Mouse (Mus musculus) liver, embryonic 12.5 days (tissue): Measurements from ENCODE around the gene Msantd3. TPM values are rescaled to one million over a fixed set of nuclear protein-coding genes. Genes with fewer than 3 reads are reported as not detected.

ENCODE experiments used
- ATAC-seq: fragments of 200-750 bp; cut with Nextera tagmentation; 2 replicates; pipeline ENCODE4 v1.8.0; 2017; ENCODE audit warnings: moderate number of reproducible peaks, mild to moderate bottlenecking, moderate library complexity
- H3K27ac ChIP-seq: fragments of 300-500 bp; sonication (generic); 2 replicates; pipeline ENCODE4 v1.5.1; 2016; ENCODE audit warnings: mild to moderate bottlenecking
- H3K27me3 ChIP-seq: fragments of 300-500 bp; sonication (generic); replicated peaks from 2 replicates; pipeline ENCODE4 v1.6.1; 2016; ENCODE audit warnings: mild to moderate bottlenecking, moderate library complexity
- H3K36me3 ChIP-seq: fragments of 300-500 bp; sonication (generic); 2 replicates; pipeline ENCODE4 v1.6.1; 2016; ENCODE audit warnings: mild to moderate bottlenecking, moderate library complexity
- H3K4me1 ChIP-seq: fragments of 300-500 bp; sonication (generic); 2 replicates; pipeline ENCODE4 v1.6.1; 2016
- H3K4me2 ChIP-seq: fragments of 300-500 bp; sonication (generic); 2 replicates; pipeline ENCODE4 v1.6.1; 2016; ENCODE audit warnings: mild to moderate bottlenecking, moderate library complexity
- H3K4me3 ChIP-seq: fragments of 300-500 bp; sonication (generic); 2 replicates; pipeline ENCODE4 v1.5.1; 2016; ENCODE audit warnings: mild to moderate bottlenecking, moderate library complexity
- H3K9ac ChIP-seq: fragments of 300-500 bp; sonication (generic); 2 replicates; pipeline ENCODE4 v1.6.1; 2016; ENCODE audit warnings: mild to moderate bottlenecking, moderate library complexity
- H3K9me3 ChIP-seq: fragments of 300-500 bp; sonication (generic); replicated peaks from 2 replicates; pipeline ENCODE4 v1.6.1; 2016; ENCODE audit warnings: mild to moderate bottlenecking, moderate library complexity
- WGBS: fragments of 180-500 bp; shearing (Covaris S2); methylation state at CpG from one replicate; pipeline ENCODE4 v1.1.7; 2016; ENCODE audit not compliant: insufficient replicate concordance; 5-methylcytosine and 5-hydroxymethylcytosine counted together
- polyA plus RNA-seq: library from polyadenylated mRNA; unstranded; fragments of >200 nt; fragmentation: Nextera tagmentation; extraction: Ambion mirVana; gene quantifications from 2 replicates; pipeline ENCODE4 v1.2.1, GENCODE M21; 2016

The Msantd3 gene
- polyA plus RNA-seq, 1 experiment from 2014 or later = 4.7 TPM

DNA sequence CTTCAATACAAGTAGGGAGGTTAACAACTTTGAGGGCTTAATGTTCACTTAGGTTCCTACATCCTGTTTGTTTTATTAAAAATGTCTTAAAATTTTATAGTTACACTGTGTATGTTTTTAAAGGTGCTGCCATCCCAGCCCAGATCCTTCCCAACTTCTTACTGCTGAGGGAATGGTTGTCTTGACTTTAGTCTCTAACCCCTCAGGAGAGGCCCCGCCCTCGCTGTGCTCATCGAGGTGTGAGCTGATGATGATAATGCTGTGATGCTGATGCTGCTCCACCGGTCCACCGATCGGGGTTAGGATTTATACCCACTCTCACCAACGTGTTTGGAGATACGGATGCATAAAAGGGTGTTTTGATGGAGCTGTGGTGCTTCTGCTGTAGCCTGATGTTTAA, 22.1 kb downstream of the Msantd3 start:
- no peak overlapping the region for H3K27ac ChIP-seq
- no peak overlapping the region for H3K4me2 ChIP-seq
- no peaks in the 10 kb centered on the region for H3K4me1 ChIP-seq
- H3K9me3 ChIP-seq = no peaks in the 10 kb centered on the region
- no peak overlapping the region for H3K9ac ChIP-seq
- H3K27me3 ChIP-seq = no peaks in the 10 kb centered on the region
- WGBS = 84% methylated on average over 8 of the region's 8 CpGs
- H3K4me3 ChIP-seq = no peak overlapping the region
- no peak for ATAC-seq
- H3K36me3 ChIP-seq = 0 out of 2 replicates have a peak, but pooled peaks cover 3% of the 10 kb centered on the region

DNA sequence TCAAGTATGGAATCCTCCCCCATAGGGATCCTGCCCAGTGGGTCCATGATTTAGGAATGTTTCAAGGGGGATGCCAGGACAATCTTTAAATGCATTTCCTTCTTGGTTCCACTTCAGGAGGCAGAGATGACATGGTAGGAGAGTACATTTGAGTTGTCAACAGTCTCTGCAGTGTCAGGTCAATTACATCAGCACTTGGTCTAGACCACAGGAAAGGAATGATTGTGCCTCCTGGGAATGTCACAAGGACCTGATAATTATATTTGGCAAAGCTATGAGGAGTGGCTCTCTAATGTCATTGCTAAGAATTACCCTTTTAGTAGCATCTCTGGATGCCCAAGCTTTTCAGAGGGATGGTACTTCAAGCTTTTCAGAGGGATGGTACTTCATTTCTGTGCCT, 25.2 kb downstream of the Msantd3 start:
- Histone ChIP-seq H3K4me2 (no peak overlapping the region), H3K36me3 (no peaks in the 10 kb centered on the region), H3K4me1 (no peaks in the 10 kb centered on the region), H3K27ac (no peak overlapping the region), H3K4me3 (no peak overlapping the region), H3K27me3 (no peaks in the 10 kb centered on the region), H3K9ac (no peak overlapping the region), H3K9me3 (no peaks in the 10 kb centered on the region)
- no peak for ATAC-seq

DNA sequence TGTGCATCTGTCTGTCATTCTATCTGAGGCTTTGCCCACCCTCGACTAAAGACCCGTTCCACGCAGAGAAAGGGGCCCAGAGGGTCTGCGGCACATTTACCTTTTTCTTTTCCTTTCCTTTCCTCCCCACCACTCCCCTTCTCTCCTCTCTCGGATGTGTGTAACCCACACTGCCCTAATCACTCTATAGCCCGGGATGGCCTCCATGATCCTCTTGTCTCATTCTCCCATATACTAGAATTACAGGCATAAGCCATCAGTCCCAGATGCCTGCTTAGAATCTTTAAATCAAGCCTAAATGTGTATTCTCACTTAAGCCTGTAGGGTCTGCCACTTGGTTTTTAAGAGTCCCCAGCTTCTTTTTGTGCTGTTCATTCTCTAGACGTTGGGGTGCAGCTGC, 36.6 kb downstream of the Msantd3 start:
- H3K27ac ChIP-seq = no peak overlapping the region
- H3K4me2 ChIP-seq = no peak overlapping the region
- H3K9ac ChIP-seq = no peak overlapping the region
- no peaks in the 10 kb centered on the region for H3K36me3 ChIP-seq
- peaks cover 7% of the 10 kb centered on the region; the same call in 1 of the 2 replicates for H3K27me3 ChIP-seq
- H3K4me1 ChIP-seq = no peaks in the 10 kb centered on the region
- 74% methylated on average over 7 of the region's 7 CpGs for WGBS
- ATAC-seq = no peak
- no peak overlapping the region for H3K4me3 ChIP-seq
- no peaks in the 10 kb centered on the region for H3K9me3 ChIP-seq

DNA sequence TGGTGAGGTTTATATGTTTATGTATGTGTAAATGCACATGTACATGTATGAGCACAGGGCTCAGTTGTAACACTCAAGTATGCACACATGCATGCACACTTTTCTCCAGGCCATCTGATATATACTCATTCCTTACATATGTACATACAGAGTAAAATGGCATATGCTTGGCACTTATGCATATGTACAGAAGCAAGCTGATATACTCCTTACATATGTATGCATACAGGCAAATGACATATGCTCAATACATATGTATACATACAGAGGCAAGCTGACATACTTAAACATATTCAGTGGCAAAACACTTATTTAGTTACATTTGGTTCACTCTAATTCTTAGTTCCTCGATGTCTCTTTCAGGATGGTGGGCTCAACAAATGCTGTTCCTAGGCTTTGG, 38.1 kb downstream of the Msantd3 start:
- no peak for ATAC-seq
- 61% methylated on average over 1 of the region's 1 CpGs for WGBS
- Histone ChIP-seq H3K36me3 (no peaks in the 10 kb centered on the region), H3K4me1 (no peaks in the 10 kb centered on the region), H3K9me3 (no peaks in the 10 kb centered on the region), H3K9ac (no peak overlapping the region), H3K4me2 (no peak overlapping the region), H3K27me3 (peaks cover 7% of the 10 kb centered on the region; the same call in 1 of the 2 replicates), H3K27ac (no peak overlapping the region), H3K4me3 (no peak overlapping the region)

DNA sequence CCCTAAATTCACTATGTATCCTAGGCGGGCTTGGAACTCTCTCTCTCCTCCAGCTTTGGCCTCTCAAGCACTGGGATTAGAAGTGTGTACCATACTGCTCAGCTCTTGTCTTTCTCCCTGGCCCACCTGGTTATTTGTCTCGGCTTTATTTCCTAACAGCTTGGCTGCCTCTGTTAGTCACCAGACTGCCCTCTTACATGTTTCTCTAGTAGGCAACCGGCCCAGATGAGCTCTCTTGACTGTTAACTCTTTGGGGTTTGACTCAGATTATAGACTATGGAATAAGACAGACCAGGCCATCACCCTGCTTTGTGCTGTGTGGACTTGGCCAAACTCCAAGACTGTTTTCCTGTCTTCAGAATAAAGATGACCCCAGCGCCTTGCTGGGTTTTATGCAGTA, 38.7 kb downstream of the Msantd3 start:
- Histone ChIP-seq H3K9ac (no peak overlapping the region), H3K9me3 (no peaks in the 10 kb centered on the region), H3K27ac (no peak overlapping the region), H3K27me3 (peaks cover 7% of the 10 kb centered on the region; the same call in 1 of the 2 replicates), H3K4me2 (no peak overlapping the region), H3K4me1 (no peaks in the 10 kb centered on the region), H3K4me3 (no peak overlapping the region), H3K36me3 (no peaks in the 10 kb centered on the region)
- WGBS = 47% methylated on average over 4 of the region's 4 CpGs
- ATAC-seq = no peak

DNA sequence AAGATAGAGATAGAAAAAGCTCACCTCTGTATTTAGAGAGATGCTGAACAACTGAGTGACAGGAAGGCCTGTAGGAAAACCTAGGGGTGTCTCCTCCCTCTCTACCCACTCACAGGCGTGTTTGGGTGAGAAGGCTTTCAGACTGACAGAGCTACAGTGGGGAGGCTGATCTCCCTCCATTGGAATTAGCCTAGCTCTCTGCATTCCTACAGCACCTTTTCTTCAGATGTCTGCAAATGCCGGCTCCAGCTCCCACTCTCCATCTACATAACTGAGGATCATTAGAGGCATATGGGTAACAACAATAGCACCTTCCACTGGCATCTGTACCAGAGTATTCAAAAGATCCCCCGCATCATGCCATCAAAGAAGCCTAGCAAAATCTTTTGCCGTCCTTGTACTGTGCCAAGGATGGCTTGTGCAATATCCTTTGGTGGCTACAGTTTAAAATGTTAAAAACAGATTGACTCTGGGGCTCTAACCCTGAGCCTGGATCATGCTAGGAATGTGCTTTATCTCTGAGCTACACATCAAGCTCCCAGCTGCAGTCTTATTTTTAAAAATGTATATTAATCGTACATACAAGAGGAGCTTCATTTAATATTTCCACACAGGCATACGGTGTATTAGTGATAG, 39.9 kb downstream of the Msantd3 start:
- H3K9ac ChIP-seq = no peak overlapping the region
- H3K4me3 ChIP-seq = no peak overlapping the region
- H3K4me1 ChIP-seq = 0 out of 2 replicates have a peak, but pooled peaks cover under 1% of the 10 kb centered on the region
- peaks cover 15% of the 10 kb centered on the region for H3K27me3 ChIP-seq
- 52% methylated on average over 6 of the region's 6 CpGs for WGBS
- no peak overlapping the region for H3K4me2 ChIP-seq
- no peaks in the 10 kb centered on the region for H3K36me3 ChIP-seq
- no peaks in the 10 kb centered on the region for H3K9me3 ChIP-seq
- no peak overlapping the region for H3K27ac ChIP-seq
- ATAC-seq = no peak

DNA sequence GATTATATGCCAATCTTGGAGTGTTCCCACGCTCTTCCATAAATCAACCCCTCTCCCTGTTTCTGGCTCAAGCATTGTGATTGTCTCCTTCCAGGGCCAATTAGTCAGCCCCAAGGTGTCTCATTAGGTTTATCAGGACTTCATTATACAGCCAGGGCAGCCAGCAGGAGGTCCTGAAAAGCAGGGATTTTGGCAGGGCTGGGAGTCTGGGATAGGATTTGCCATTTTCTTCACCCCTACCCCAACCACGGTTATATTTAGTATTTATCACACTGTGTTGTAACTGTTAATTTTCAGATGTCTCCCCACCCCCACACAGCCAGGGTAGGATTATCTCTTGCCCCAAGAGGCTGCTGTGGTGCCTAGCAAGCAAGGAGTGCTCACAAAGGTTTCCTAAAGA, 41.5 kb downstream of the Msantd3 start:
- Histone ChIP-seq H3K4me2 (no peak overlapping the region), H3K4me3 (no peak overlapping the region), H3K27ac (no peak overlapping the region), H3K36me3 (no peaks in the 10 kb centered on the region), H3K9me3 (no peaks in the 10 kb centered on the region), H3K27me3 (peaks cover 31% of the 10 kb centered on the region), H3K9ac (no peak overlapping the region), H3K4me1 (peaks cover 11% of the 10 kb centered on the region; the same call in 1 of the 2 replicates)
- 42% methylated on average over 2 of the region's 2 CpGs for WGBS
- no peak for ATAC-seq

DNA sequence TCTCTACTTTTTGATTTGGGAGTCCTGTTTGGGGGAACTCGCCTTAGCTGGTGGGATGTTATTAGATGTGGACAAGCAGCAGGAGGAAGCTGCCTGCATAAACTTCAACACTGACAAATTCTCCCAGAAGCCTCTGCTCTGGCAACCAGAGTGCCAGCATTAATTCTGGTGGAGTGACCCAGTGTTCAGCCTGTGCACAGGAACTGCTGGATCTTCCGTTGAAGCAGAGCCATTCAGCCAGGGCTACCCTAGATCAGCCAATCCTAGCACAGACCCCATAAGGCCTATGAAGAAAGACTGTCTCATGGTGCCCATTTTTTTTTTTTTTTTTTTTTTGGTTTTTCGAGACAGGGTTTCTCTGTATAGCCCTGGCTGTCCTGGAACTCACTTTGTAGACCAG, 42.3 kb downstream of the Msantd3 start:
- peaks cover 36% of the 10 kb centered on the region for H3K27me3 ChIP-seq
- H3K27ac ChIP-seq = no peak overlapping the region
- no peak overlapping the region for H3K4me2 ChIP-seq
- no peaks in the 10 kb centered on the region for H3K36me3 ChIP-seq
- no peak overlapping the region for H3K4me3 ChIP-seq
- no peaks in the 10 kb centered on the region for H3K9me3 ChIP-seq
- H3K4me1 ChIP-seq = peaks cover 16% of the 10 kb centered on the region; the same call in 1 of the 2 replicates
- no peak overlapping the region for H3K9ac ChIP-seq
- ATAC-seq = no peak
- 57% methylated on average over 2 of the region's 3 CpGs for WGBS

DNA sequence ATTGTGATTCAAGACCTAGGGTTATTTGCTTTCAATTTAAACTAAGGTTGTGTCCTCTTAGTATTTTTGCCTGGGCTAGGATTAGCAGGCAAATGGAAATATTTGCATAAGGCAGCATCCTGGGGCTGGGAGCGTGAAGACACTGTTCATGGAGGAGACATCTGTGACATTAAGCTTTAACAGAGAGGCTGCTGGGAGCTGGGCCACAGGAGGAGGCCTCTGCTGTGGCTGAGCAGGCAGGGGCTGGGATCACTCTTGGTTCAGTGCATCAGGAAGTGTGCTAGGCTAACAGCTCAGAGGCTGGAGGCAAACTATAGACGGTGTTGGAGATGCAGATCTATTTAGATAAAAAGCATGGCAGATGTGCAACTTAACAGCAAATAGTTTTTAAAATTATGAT, 43.2 kb downstream of the Msantd3 start:
- Histone ChIP-seq H3K4me3 (no peak overlapping the region), H3K9ac (no peak overlapping the region), H3K36me3 (no peaks in the 10 kb centered on the region), H3K27ac (no peak overlapping the region), H3K4me1 (peaks cover 16% of the 10 kb centered on the region; the same call in 1 of the 2 replicates), H3K27me3 (peaks cover 33% of the 10 kb centered on the region), H3K4me2 (no peak overlapping the region), H3K9me3 (no peaks in the 10 kb centered on the region)
- WGBS = 54% methylated on average over 2 of the region's 2 CpGs
- ATAC-seq = no peak

DNA sequence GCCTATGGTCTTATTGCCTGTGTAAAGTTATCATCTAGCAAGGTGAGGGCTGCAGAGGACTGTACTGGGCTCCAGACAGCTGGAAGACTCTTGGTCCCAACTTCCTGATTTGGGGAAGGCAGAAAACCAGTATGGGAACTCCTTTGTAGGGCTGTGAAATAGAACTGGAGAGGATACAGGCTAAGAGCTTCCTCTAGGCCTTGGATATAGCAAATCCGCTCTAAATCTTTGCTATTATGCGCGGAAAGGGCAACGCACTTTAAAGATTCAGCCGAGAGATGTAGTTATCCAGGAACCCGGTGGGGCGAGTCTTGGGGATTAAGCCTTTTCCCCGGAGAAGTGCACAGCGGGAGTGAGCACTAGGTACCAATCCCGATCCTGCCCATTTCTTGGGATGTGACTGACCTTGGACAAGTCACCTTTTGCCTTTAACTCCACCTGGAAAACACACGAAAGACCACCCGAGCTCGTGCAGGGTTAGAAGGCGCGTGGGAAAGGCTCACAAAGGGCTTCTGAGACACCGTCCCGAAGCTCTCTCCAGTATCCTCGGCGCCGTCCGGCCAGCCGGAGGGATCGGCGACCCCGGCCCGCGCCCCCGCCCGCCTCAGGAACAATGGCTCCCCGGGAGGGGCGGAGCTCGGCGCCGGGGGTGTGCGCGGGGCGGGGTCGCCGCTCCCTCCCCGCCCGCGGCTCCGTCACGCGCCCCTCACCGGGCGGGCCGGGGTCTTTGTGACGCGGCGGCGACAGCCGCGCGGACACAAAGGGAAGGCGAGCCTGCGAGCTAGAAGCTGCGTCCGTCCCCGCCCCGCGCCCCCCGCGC, 44.9 kb downstream of the Msantd3 start, which contains the start of gene Tmeff1:
Gene Tmeff1 (plus strand): TSS at position 754 of the 820 bp plus-strand sequence.
- Histone ChIP-seq H3K9ac (peak within 1 kb of the TSS; percentile 72), H3K27me3 (peaks cover 33% of the 10 kb centered on the region), H3K9me3 (no peaks in the 10 kb centered on the region), H3K4me2 (peak within 1 kb of the TSS; percentile 84), H3K4me3 (peak within 1 kb of the TSS; percentile 69), H3K4me1 (peaks cover 16% of the 10 kb centered on the region; the same call in 1 of the 2 replicates), H3K27ac (peak within 1 kb of the TSS; percentile 54), H3K36me3 (no peaks in the 10 kb centered on the region)
- peak; percentile 23; the same call in 1 of the 2 replicates for ATAC-seq
- 3% methylated on average over 58 of the region's 64 CpGs for WGBS

DNA sequence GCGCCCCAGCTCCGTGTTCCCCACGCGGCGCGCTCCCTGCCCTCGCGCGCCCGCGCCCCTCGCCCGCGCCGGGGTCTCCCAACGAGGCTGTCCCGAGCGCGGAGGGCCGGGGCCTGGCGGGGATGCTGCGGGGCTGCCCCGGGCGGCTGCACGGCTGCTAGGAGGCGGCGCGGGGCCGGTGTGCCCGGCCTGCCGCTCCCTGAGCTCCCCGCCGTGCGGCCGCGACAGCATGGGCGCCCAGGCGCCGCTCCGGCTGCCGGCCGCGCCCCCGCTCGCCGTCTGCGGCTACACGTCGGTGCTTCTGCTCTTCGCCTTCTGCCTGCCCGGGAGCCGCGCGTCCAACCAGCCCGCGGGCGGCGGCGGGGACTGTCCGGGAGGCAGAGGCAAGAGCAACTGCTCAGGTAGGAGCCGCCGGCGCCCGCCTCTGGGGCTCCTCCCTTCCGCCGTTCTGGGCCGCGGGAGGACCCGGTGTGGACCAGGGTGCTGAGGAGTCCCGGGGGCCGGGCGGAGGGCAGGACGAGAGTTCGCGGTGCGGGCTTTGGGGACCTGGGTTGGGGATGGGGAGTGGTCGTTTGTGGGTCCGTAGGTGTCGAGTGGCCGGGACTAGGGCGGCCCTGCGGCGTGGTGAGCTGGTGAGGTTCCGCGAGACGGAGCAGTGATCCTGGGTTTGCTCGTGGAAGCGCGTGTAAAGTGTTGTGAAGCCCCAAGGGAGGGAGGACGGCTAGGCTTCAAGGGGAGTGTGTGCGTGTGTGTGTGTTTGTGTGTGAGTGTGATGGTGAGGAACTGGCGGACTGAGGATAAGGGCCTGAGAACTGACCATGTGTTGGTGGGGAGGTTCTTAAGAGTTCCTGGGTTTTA, 45.7 kb downstream of the Msantd3 start:
- ATAC-seq = peak; percentile 64
- H3K9me3 ChIP-seq = no peaks in the 10 kb centered on the region
- peaks cover 16% of the 10 kb centered on the region; the same call in 1 of the 2 replicates for H3K4me1 ChIP-seq
- peak overlapping the region; percentile 84 for H3K4me2 ChIP-seq
- no peaks in the 10 kb centered on the region for H3K36me3 ChIP-seq
- peak overlapping the region; percentile 69 for H3K4me3 ChIP-seq
- peak overlapping the region; percentile 54 for H3K27ac ChIP-seq
- WGBS = under 1% methylated on average over 72 of the region's 92 CpGs
- peak overlapping the region; percentile 72 for H3K9ac ChIP-seq
- H3K27me3 ChIP-seq = peaks cover 29% of the 10 kb centered on the region
